Mouse (Mus musculus): Measurements from ENCODE around the gene Cenpv. TPM values are rescaled to one million over a fixed set of nuclear protein-coding genes. Genes with fewer than 3 reads are reported as not detected.

The Cenpv gene
- polyA plus RNA-seq, 1 experiment from 2014 or later = 49.8 TPM

DNA sequence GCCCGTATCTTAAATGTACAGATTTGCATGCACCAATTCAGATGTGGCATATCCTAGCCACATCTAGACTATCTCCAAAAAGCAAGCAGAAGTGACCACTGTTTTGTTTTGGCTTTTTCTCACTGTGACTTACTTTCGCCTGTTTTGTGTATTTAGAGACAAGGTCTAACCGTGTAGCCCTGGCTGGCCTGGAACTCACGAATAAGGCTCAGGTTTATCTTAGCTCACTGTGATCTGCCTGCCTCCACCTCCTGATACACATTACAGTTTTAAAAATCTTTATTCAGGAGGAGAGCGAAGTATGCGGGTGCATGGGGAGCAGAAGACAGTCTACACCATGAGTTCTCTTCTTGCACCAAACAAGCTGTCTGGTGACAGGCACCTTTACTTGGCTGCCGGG, 1.1 kb upstream of the Cenpv start:
- 79% methylated on average over 7 of the region's 7 CpGs for WGBS
- no peak overlapping the region for H3K4me2 ChIP-seq (ENCODE audit: low read depth, low read length)
- H3K27ac ChIP-seq (replicated peaks; ENCODE audit: low read depth, low read length) = no peak overlapping the region
- DNase-seq (ENCODE audit: low spot score) (no peak), ATAC-seq (replicated peaks; ENCODE audit: insufficient number of reproducible peaks, low FRiP score, low TSS enrichment, low read depth) (no peak)
- no peaks in the 10 kb centered on the region for H3K36me3 ChIP-seq (replicated peaks; ENCODE audit: control insufficient read depth, insufficient read depth, low read depth, low read length)
- H3K9me3 ChIP-seq (replicated peaks; ENCODE audit: control insufficient read depth, low read length) = no peaks in the 10 kb centered on the region
- peaks cover 6% of the 10 kb centered on the region; the same call in 1 of the 2 replicates for H3K27me3 ChIP-seq (ENCODE audit: control insufficient read depth, insufficient read depth, low read length)
- H3K4me1 ChIP-seq (ENCODE audit: control insufficient read depth, insufficient read depth, low read length) = no peaks in the 10 kb centered on the region; the same call in 1 of the 2 replicates
- H3K4me3 ChIP-seq (ENCODE audit: low read depth, low read length) = no peak overlapping the region
- H3K9ac ChIP-seq (replicated peaks; ENCODE audit: low read length) = no peak overlapping the region

DNA sequence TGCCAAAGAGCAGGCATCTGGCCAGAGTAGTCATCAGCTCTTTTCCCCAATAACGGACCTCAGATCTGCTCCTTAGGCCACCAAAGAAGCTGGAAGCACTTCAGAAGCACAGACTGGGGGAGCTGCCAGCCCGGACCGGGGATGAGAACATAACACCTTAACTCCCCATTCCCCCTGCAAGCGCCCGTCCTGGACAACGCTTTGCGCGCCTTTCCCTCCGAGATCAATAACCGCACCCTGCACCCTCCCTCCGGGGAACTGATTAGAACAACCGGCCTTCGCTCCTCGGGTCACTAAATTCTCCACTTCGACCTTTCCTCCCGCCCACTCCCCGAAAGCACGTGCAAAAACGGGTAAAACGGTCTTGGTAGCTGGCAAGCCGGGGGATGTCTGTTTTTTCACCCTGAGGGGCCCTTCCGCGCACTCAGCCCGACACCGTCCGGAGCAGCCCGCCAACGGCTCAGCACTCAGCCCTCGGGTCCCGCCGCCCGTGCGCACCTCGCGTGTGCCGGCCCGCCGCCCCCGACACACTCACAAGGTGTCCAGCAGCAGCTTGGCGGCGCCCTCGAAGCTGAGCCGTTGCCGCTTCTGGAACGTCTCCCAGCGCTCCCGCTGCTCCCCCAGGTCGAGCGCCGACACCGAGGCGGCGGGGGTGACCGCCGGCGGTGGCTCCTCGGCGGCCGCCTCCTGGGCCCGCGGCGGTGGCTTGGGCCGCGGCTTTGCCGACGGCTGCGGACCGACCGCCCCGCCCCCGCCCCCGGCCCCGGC, 556 bp downstream of the Cenpv start:
- Histone ChIP-seq H3K9ac (replicated peaks; ENCODE audit: low read length) (peak overlapping the region; percentile 92), H3K27me3 (ENCODE audit: control insufficient read depth, insufficient read depth, low read length) (peaks cover 6% of the 10 kb centered on the region; the same call in 1 of the 2 replicates), H3K27ac (replicated peaks; ENCODE audit: low read depth, low read length) (0 out of 2 replicates have a peak overlapping the region, but pooled peaks have one; percentile 35), H3K4me2 (ENCODE audit: low read depth, low read length) (peak overlapping the region; percentile 95), H3K9me3 (replicated peaks; ENCODE audit: control insufficient read depth, low read length) (no peaks in the 10 kb centered on the region), H3K4me1 (ENCODE audit: control insufficient read depth, insufficient read depth, low read length) (no peaks in the 10 kb centered on the region; the same call in 1 of the 2 replicates), H3K36me3 (replicated peaks; ENCODE audit: control insufficient read depth, insufficient read depth, low read depth, low read length) (no peaks in the 10 kb centered on the region), H3K4me3 (ENCODE audit: low read depth, low read length) (peak overlapping the region; percentile 80)
- WGBS = under 1% methylated on average over 69 of the region's 73 CpGs
- peak; percentile 63 for DNase-seq (ENCODE audit: low spot score)
- peak; percentile 84 for ATAC-seq (replicated peaks; ENCODE audit: insufficient number of reproducible peaks, low FRiP score, low TSS enrichment, low read depth)

DNA sequence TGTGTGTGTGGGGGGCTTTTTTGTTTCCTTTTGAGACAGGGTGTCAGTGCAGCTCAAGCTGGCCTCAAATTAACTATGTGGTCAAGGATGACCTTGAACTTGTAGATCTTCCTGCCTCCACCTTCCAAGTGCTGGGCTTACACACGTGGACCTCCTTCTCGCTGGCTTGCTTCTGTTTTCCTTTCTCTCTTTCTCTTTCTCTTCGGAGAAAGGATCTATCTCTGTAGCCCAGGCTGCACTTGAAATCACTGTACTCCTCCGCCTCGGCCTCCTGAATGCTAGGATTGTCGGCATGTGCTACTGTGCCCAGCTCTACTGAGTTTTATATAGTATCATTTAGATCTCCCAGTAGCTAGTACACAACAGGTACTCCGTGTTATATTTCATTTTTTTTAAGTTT, 1.5 kb downstream of the Cenpv start:
- H3K4me1 ChIP-seq (ENCODE audit: control insufficient read depth, insufficient read depth, low read length) = no peaks in the 10 kb centered on the region; the same call in 1 of the 2 replicates
- no peaks in the 10 kb centered on the region for H3K36me3 ChIP-seq (replicated peaks; ENCODE audit: control insufficient read depth, insufficient read depth, low read depth, low read length)
- peak overlapping the region; percentile 23; the same call in 1 of the 2 replicates for H3K4me2 ChIP-seq (ENCODE audit: low read depth, low read length)
- 33% methylated on average over 7 of the region's 7 CpGs for WGBS
- no peak for DNase-seq (ENCODE audit: low spot score)
- H3K27ac ChIP-seq (replicated peaks; ENCODE audit: low read depth, low read length) = no peak overlapping the region
- no peaks in the 10 kb centered on the region for H3K9me3 ChIP-seq (replicated peaks; ENCODE audit: control insufficient read depth, low read length)
- peaks cover 6% of the 10 kb centered on the region; the same call in 1 of the 2 replicates for H3K27me3 ChIP-seq (ENCODE audit: control insufficient read depth, insufficient read depth, low read length)
- H3K9ac ChIP-seq (replicated peaks; ENCODE audit: low read length) = no peak overlapping the region
- H3K4me3 ChIP-seq (ENCODE audit: low read depth, low read length) = no peak overlapping the region
- ATAC-seq (replicated peaks; ENCODE audit: insufficient number of reproducible peaks, low FRiP score, low TSS enrichment, low read depth) = no peak

DNA sequence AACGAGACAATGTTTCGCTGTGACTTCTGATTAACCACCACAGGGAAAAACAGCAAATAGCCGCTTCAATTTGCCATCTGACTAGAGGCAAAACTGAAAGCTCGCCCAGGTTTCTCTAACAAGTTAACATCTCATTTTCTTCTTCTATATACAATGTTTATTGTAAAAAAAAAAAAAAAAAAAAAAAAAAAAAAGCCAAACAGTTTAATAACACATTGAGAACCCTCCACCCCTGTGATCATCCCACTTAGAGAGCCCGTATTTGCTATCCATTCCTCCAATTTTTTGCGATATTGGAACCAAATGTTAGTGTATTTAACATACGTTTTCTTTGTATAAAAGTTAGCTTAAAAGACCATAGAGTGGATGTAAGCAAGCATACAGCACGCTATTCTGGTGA, 2.0 kb downstream of the Cenpv start:
- 83% methylated on average over 8 of the region's 8 CpGs for WGBS
- Histone ChIP-seq H3K27ac (replicated peaks; ENCODE audit: low read depth, low read length) (no peak overlapping the region), H3K9me3 (replicated peaks; ENCODE audit: control insufficient read depth, low read length) (no peaks in the 10 kb centered on the region), H3K9ac (replicated peaks; ENCODE audit: low read length) (no peak overlapping the region), H3K4me3 (ENCODE audit: low read depth, low read length) (no peak overlapping the region), H3K4me1 (ENCODE audit: control insufficient read depth, insufficient read depth, low read length) (no peaks in the 10 kb centered on the region; the same call in 1 of the 2 replicates), H3K4me2 (ENCODE audit: low read depth, low read length) (no peak overlapping the region), H3K36me3 (replicated peaks; ENCODE audit: control insufficient read depth, insufficient read depth, low read depth, low read length) (no peaks in the 10 kb centered on the region), H3K27me3 (ENCODE audit: control insufficient read depth, insufficient read depth, low read length) (peaks cover 6% of the 10 kb centered on the region; the same call in 1 of the 2 replicates)
- ATAC-seq (replicated peaks; ENCODE audit: insufficient number of reproducible peaks, low FRiP score, low TSS enrichment, low read depth) = no peak
- DNase-seq (ENCODE audit: low spot score) = no peak

DNA sequence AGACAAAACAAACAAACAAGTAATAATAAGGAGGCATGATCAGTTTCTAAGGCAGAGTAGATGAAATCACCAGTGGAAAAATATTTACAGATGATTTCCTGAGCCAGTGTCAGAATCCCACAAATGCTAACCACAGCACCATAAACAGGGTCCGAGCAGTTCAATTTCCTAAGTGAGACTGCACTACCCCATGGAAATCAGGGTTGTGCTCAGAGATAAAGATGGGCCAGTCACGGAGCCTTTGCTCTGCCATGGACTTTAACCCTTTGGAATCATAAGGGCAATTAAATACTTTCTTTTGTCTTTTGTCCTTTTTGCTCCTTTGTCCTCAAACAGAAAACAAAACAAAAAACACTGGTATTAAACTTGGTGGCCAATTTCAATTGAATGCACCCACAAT, 16.8 kb downstream of the Cenpv start:
- ATAC-seq (replicated peaks; ENCODE audit: insufficient number of reproducible peaks, low FRiP score, low TSS enrichment, low read depth) (no peak), DNase-seq (ENCODE audit: low spot score) (no peak)
- H3K4me1 ChIP-seq (ENCODE audit: control insufficient read depth, insufficient read depth, low read length) = no peaks in the 10 kb centered on the region
- H3K9ac ChIP-seq (replicated peaks; ENCODE audit: low read length) = no peak overlapping the region
- WGBS = 70% methylated on average over 2 of the region's 2 CpGs
- H3K4me3 ChIP-seq (ENCODE audit: low read depth, low read length) = no peak overlapping the region
- no peak overlapping the region for H3K27ac ChIP-seq (replicated peaks; ENCODE audit: low read depth, low read length)
- no peaks in the 10 kb centered on the region for H3K27me3 ChIP-seq (ENCODE audit: control insufficient read depth, insufficient read depth, low read length)
- no peaks in the 10 kb centered on the region for H3K36me3 ChIP-seq (replicated peaks; ENCODE audit: control insufficient read depth, insufficient read depth, low read depth, low read length)
- no peak overlapping the region for H3K4me2 ChIP-seq (ENCODE audit: low read depth, low read length)
- no peaks in the 10 kb centered on the region for H3K9me3 ChIP-seq (replicated peaks; ENCODE audit: control insufficient read depth, low read length)

DNA sequence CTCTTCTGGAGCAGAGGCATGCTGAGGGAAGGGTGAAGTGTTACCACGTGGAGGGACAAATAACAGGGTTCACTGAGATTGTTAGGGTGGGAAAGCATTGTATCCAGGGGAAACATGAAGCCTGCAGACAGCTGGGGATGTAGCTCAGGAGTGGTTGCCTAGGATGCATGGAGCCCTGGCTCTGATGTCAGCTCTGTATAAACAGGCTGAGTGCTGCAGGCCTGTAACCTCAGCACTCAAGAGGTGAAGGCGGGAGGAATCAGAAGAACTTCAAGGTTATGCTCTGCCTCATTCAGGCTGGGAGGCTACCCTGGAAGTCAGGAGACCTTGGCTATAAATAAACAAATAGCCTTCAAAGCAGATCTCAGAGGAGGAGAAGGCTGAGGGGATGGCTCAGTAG, 20.1 kb downstream of the Cenpv start:
- DNase-seq (ENCODE audit: low spot score) (peak; percentile 36), ATAC-seq (replicated peaks; ENCODE audit: insufficient number of reproducible peaks, low FRiP score, low TSS enrichment, low read depth) (no peak)
- Histone ChIP-seq H3K27me3 (ENCODE audit: control insufficient read depth, insufficient read depth, low read length) (no peaks in the 10 kb centered on the region), H3K4me2 (ENCODE audit: low read depth, low read length) (no peak overlapping the region), H3K4me1 (ENCODE audit: control insufficient read depth, insufficient read depth, low read length) (no peaks in the 10 kb centered on the region), H3K27ac (replicated peaks; ENCODE audit: low read depth, low read length) (0 out of 2 replicates have a peak overlapping the region, but pooled peaks have one; percentile 38), H3K9ac (replicated peaks; ENCODE audit: low read length) (no peak overlapping the region), H3K9me3 (replicated peaks; ENCODE audit: control insufficient read depth, low read length) (no peaks in the 10 kb centered on the region), H3K4me3 (ENCODE audit: low read depth, low read length) (no peak overlapping the region), H3K36me3 (replicated peaks; ENCODE audit: control insufficient read depth, insufficient read depth, low read depth, low read length) (no peaks in the 10 kb centered on the region)
- WGBS = 20% methylated on average over 2 of the region's 2 CpGs

DNA sequence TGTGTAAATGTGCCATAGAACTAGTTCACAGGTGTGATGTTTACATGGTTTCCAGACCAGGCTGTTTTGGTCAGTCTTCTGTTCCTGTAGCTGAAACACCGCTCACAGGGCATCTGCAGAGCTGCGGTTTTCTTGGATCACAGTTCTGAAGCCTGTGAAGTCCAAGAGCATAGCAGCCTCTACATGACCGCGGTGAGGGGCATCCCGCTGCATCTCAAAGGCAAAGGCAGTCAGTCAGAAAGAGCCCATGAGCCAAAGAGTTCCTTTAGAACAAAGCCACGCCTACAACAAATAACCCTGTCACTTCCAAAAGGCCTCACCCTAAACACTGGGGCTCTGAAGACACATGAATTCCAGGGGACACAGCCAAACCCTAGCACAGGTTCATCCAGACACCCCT, 25.8 kb downstream of the Cenpv start:
- Histone ChIP-seq H3K9ac (replicated peaks; ENCODE audit: low read length) (no peak overlapping the region), H3K36me3 (replicated peaks; ENCODE audit: control insufficient read depth, insufficient read depth, low read depth, low read length) (no peaks in the 10 kb centered on the region), H3K4me3 (ENCODE audit: low read depth, low read length) (no peak overlapping the region), H3K27ac (replicated peaks; ENCODE audit: low read depth, low read length) (no peak overlapping the region), H3K4me1 (ENCODE audit: control insufficient read depth, insufficient read depth, low read length) (no peaks in the 10 kb centered on the region), H3K27me3 (ENCODE audit: control insufficient read depth, insufficient read depth, low read length) (no peaks in the 10 kb centered on the region), H3K4me2 (ENCODE audit: low read depth, low read length) (no peak overlapping the region), H3K9me3 (replicated peaks; ENCODE audit: control insufficient read depth, low read length) (no peaks in the 10 kb centered on the region)
- WGBS = 74% methylated on average over 6 of the region's 6 CpGs
- DNase-seq (ENCODE audit: low spot score) = no peak
- no peak for ATAC-seq (replicated peaks; ENCODE audit: insufficient number of reproducible peaks, low FRiP score, low TSS enrichment, low read depth)

DNA sequence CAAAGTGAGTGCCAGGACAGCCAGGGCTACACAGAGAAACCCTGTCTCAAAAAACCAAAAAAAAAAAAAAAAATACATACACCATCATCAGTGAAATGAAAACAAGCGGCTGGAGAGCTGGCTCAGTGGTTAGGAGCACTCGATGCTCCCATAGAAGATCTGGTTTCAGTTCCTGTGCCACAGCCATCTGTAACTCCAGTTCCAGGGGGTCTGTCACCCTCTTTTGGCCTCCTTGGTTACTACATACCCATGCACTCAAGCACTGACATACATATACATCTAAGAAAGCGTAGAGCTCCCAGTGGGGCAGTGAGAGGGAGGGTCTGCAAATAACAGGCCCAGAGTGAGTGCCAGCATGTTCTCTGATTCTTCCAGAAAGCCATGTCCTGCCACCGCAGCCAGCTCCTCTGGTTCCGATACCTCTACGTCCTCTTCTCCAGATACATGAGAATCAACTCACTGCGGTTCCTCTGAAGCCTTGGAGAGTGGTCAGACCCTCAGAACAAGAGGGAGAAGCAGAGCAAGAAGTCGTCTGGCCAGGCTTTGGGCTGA, 26.5 kb downstream of the Cenpv start:
- Histone ChIP-seq H3K4me1 (ENCODE audit: control insufficient read depth, insufficient read depth, low read length) (no peaks in the 10 kb centered on the region), H3K9me3 (replicated peaks; ENCODE audit: control insufficient read depth, low read length) (no peaks in the 10 kb centered on the region), H3K27me3 (ENCODE audit: control insufficient read depth, insufficient read depth, low read length) (no peaks in the 10 kb centered on the region), H3K4me3 (ENCODE audit: low read depth, low read length) (no peak overlapping the region), H3K4me2 (ENCODE audit: low read depth, low read length) (no peak overlapping the region), H3K36me3 (replicated peaks; ENCODE audit: control insufficient read depth, insufficient read depth, low read depth, low read length) (no peaks in the 10 kb centered on the region), H3K27ac (replicated peaks; ENCODE audit: low read depth, low read length) (no peak overlapping the region), H3K9ac (replicated peaks; ENCODE audit: low read length) (no peak overlapping the region)
- DNase-seq (ENCODE audit: low spot score) (no peak), ATAC-seq (replicated peaks; ENCODE audit: insufficient number of reproducible peaks, low FRiP score, low TSS enrichment, low read depth) (no peak)
- 83% methylated on average over 8 of the region's 8 CpGs for WGBS
